Comparison of ENCODE assay signal across 8 mouse cellular contexts in the genomic region with DNA sequence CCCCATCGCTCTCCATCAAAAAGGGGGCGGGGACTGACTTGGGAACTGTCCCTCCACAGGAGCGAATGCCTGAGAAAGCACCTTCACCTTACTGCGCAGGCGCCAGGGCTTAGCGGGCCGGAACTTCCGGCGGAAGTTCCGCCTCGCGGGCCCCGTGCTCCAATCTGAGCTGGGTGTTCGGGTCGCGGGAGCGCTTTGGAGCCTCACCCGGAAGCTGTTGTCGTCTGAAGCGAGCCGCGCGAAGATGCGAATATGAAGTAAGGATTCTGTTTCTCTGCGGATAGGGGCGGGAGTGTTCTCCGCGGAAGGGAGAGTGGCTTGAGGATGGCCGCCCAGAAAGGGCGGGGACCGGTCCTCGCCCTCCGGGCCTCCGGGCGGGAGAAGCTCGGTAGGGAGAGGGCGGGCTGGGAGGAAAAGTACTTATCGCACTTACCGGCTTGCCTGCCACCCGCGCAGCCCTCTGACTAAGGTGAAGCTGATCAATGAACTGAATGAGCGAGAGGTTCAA. TPM values are rescaled to one million over a fixed set of nuclear protein-coding genes. Genes with fewer than 3 reads are reported as not detected.
A peak's percentile ranks its signal among the peaks of the same experiment; 100 is the strongest.
DNase-seq lines count a peak whose midpoint lies in the region; ATAC-seq lines count a peak whose summit lies in the region.

A gene (plus strand): TSS at position 141 of the 508 bp plus-strand sequence.

- H3K4me1 ChIP-seq in lung, embryonic 16.5 days (replicated peaks; ENCODE audit: control insufficient read depth, insufficient read depth, low read length): peaks cover 4% of the 10 kb centered on the region

- H3K9ac ChIP-seq in lung, embryonic 16.5 days (ENCODE audit: low read length): peak within 1 kb of the TSS; percentile 70

- H3K27ac ChIP-seq in lung, embryonic 16.5 days (ENCODE audit: low read length): no peak within 1 kb of the TSS

- H3K36me3 ChIP-seq in lung, embryonic 16.5 days (ENCODE audit: control insufficient read depth, insufficient read depth, low read length): no peaks in the 10 kb centered on the region

- H3K27me3 ChIP-seq in lung, embryonic 16.5 days (ENCODE audit: control insufficient read depth, insufficient read depth, low read depth, low read length): no peaks in the 10 kb centered on the region

- H3K4me3 ChIP-seq in lung, embryonic 16.5 days (ENCODE audit: low read length): peak within 1 kb of the TSS; percentile 66

- DNase-seq in MEL-GATA-1-ER (ENCODE audit: extremely low read depth, low read depth): peak; percentile 79
- DNase-seq in cerebellum, adult 8-10 months: peak; percentile 87
- peak; percentile 94 for DNase-seq in forelimb bud, embryonic 11.5 days (ENCODE audit: low read depth, low spot score)
- peak; percentile 59 for DNase-seq in layer of hippocampus, adult 9-10 months (ENCODE audit: low spot score)
- peak; percentile 55 for DNase-seq in ovary, postnatal 10 days (ENCODE audit: low spot score)
- peak; percentile 82 to 85 for DNase-seq in thymus, postnatal 10 days (ENCODE audit: low spot score in 2 of 2)

- H3K9me3 ChIP-seq in lung, embryonic 16.5 days (ENCODE audit: control insufficient read depth, low read length): no peaks in the 10 kb centered on the region

- peak within 1 kb of the TSS; percentile 64 for H3K4me2 ChIP-seq in lung, embryonic 16.5 days (ENCODE audit: low read depth, low read length)

- peak; percentile 94 to 98 for ATAC-seq in hematopoietic stem cell, adult 5-6 weeks (replicated peaks in 1 of 2; ENCODE audit: insufficient read depth in 1 of 2, low FRiP score in 2 of 2, low TSS enrichment in 1 of 2, low read depth in 1 of 2, poor library complexity in 2 of 2, severe bottlenecking in 2 of 2)
- ATAC-seq in lung, embryonic 16.5 days (ENCODE audit: low read depth): peak; percentile 97

- 12% methylated on average over 31 of the region's 42 CpGs for WGBS in lung, embryonic 16.5 days

RNA-seq across cellular contexts. Expression of the gene that starts here (rescaled TPM):
- 15.2 and 22.8 TPM in 2 replicates for total RNA-seq in hematopoietic stem cell, adult 5-6 weeks (2017)
- polyA plus RNA-seq in lung, embryonic 16.5 days (2015; fragmentation: Nextera tagmentation; extraction: Ambion mirVana): 23.6 and 28.3 TPM in 2 replicates
